Mouse (Mus musculus) cerebellum, adult 18-20 months (tissue): ENCODE data around the gene Spats2.
A peak's percentile ranks its signal among the peaks of the same experiment; 100 is the strongest.

Experiments
- DNase-seq, 2 experiments: peaks; one replicate each; pipeline ENCODE4 v3.0.0; 2021

The Spats2 gene

GRCm38 (mm10) chr15:99098493-99098861 lies 27.2 kb upstream of the Spats2 start:
- DNase-seq = no peak

- DNase-seq = peak; percentile 34 to 64
These were observed 26.6 kb upstream of the Spats2 start for GRCm38 (mm10) chr15:99099139-99099556.

GRCm38 (mm10) chr15:99099984-99100383 lies 25.7 kb upstream of the Spats2 start:
- DNase-seq = no peak

GRCm38 (mm10) chr15:99105238-99105637 lies 20.5 kb upstream of the Spats2 start:
- no peak for DNase-seq

- DNase-seq = no peak
These were observed 17.9 kb upstream of the Spats2 start for GRCm38 (mm10) chr15:99107866-99108265.

- DNase-seq = no peak
These were observed 14.6 kb upstream of the Spats2 start for GRCm38 (mm10) chr15:99111139-99111538.

- no peak for DNase-seq
These were observed 13.9 kb upstream of the Spats2 start for GRCm38 (mm10) chr15:99111809-99112208.

GRCm38 (mm10) chr15:99112843-99113395 lies 12.8 kb upstream of the Spats2 start:
- DNase-seq = no peak

- no peak for DNase-seq
These were observed 12.2 kb upstream of the Spats2 start for GRCm38 (mm10) chr15:99113396-99113975.

- no peak for DNase-seq
These were observed 11.2 kb upstream of the Spats2 start for GRCm38 (mm10) chr15:99114312-99115064.

- DNase-seq = no peak
These were observed 10.7 kb upstream of the Spats2 start for GRCm38 (mm10) chr15:99115065-99115423.

- no peak for DNase-seq
These were observed 9.2 kb upstream of the Spats2 start for GRCm38 (mm10) chr15:99116539-99116938.

- DNase-seq = no peak
These were observed 4.9 kb upstream of the Spats2 start for GRCm38 (mm10) chr15:99120814-99121213.

- no peak for DNase-seq
These were observed 3.1 kb upstream of the Spats2 start for GRCm38 (mm10) chr15:99122642-99123041.

- peak; percentile 90 to 92 for DNase-seq
These were observed 532 bp downstream of the Spats2 start for GRCm38 (mm10) chr15:99126081-99126815.

- DNase-seq = peak in 1 of 2 experiments; percentile 39
These were observed 1.2 kb downstream of the Spats2 start for GRCm38 (mm10) chr15:99126816-99127365.

- no peak for DNase-seq
These were observed 2.3 kb downstream of the Spats2 start for GRCm38 (mm10) chr15:99127851-99128522.

- DNase-seq = no peak
These were observed 3.7 kb downstream of the Spats2 start for GRCm38 (mm10) chr15:99129441-99129840.

GRCm38 (mm10) chr15:99129956-99130910 lies 4.5 kb downstream of the Spats2 start:
- no peak for DNase-seq

GRCm38 (mm10) chr15:99138389-99138788 lies 12.7 kb downstream of the Spats2 start:
- no peak for DNase-seq

GRCm38 (mm10) chr15:99139669-99140068 lies 14.0 kb downstream of the Spats2 start:
- DNase-seq = peak; percentile 31 to 53

GRCm38 (mm10) chr15:99150516-99150915 lies 24.8 kb downstream of the Spats2 start:
- no peak for DNase-seq
